Mouse (Mus musculus) B cell, adult 2 months (primary cell): ENCODE results near the gene Angptl7.

Experiments
- DNase-seq, 2 experiments: peaks; one replicate each; pipeline ENCODE4 v3.0.0; 2022

Gene Angptl7

GRCm38 (mm10) chr4:148500410-148500867 is at the start of gene Angptl7:
Gene Angptl7 (minus strand): TSS chr4:148500460.
- no peak for DNase-seq

DNA sequence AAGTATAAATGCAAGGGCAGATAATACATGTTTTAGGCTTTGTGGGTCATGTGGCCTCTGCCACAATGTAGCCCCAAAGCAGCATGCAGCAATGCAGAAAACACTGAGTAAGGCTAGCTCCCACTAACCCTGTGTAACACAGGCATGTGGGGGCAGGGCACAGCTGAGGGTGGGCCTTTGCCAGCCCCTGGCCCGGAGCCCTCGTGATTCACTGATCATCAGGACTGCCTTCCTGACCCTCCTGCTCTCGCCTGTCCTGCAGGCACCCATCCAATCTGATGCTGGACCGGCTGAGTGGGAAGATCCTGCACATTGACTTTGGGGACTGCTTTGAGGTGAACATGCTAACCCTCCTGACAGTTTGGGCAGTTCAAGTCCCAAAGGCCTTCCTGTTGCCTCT is 48.8 kb upstream of the Angptl7 start:
- DNase-seq, result no peak

DNA sequence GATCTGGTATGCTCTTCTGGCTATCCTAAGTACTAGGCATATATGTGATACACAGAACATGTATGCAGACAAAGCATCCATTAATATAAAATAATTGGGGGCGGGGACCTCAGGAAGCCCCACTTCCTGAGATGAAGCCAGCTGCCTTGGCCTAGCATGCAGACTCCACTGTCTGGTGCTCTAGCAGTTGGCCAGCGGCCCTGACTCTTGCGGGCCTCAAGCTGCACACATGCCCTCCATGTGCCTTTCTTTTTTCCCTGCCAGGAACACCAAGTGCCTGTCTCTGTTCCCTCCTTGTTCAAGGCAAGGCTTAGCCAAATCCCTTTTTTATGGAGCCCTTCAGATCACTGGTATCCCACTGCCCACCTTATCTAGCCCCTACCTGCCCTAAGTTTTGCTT is 35.6 kb upstream of the Angptl7 start:
- DNase-seq, result no peak

GRCm38 (mm10) chr4:148533613-148534328 is 33.5 kb upstream of the Angptl7 start:
- no peak for DNase-seq

DNA sequence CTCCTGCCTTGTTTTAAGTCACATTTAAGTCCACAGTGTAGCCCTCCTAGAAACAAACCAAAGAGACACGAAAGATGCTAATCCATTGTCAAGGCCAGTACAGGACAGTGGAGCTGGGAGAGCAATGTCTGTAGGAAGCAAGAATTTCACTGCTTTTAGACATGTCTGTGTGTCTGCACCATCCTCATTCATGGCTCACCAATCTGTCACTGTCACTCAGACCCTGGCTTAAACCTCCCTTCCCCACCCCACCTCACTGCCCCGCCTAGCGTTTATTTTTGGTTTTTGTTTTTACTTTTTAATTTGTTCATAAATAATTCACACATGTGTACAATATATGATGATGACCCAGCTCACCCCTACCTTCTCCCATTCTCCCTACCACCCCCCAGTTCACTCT is 32.3 kb upstream of the Angptl7 start:
- DNase-seq, result no peak

GRCm38 (mm10) chr4:148531341-148531740 is 31.1 kb upstream of the Angptl7 start:
- no peak for DNase-seq

DNA sequence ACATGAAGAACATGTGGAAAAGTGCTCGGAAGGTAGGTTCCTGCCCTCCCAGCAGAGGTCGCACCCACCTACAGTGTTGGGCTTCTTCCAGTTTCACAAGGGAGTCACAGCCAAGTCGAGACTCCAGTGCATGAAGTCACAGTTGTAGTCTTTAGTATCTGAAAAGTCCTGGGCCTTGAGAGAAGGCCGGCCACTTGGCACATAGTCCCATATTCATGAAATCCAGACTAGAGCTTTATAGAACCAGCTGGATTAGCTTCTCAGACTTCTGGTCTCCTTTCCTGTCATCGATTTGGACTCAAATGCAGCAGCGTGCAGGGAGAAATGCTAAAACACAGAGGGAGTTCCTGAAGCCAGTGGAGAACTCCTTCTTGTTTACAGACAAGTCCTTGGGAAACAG is 30.5 kb upstream of the Angptl7 start:
- DNase-seq, result no peak

GRCm38 (mm10) chr4:148530351-148530750 is 30.1 kb upstream of the Angptl7 start:
- no peak for DNase-seq

DNA sequence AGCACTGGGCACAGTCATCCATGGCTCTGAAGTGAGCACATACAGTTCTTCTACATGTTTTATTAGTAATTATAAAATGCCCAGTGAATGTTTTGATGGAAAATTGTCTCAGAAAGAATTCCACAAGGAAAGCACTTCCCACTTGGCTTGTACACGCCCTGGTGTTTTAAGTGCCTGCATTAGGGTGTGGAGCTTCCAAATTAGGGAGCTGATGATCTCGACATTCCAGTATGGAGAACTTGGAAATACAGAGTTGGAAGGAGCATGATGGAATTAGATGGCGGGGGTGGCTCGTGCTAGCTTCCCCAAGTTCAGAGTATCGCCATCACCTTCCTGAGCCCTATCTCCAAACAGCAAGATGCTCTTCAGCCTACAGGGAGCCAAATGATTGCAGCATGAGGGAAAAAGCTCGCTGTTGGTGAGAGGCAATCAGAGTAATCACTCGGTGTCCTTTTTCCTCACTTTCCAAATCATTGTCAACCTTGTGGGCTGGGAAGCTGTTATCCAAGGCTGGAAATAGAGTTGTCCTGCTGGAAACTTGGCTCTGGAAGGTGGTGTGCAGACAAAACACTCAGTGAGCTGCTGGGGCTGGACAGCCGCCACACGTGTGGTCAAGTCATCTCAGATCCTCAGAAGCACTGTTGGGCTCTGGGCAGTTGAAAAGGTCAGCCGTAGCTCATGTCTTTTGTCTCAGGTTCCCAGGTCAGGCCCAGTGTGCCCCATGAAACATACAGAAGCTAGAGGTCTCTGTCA is 27.1 kb upstream of the Angptl7 start:
- no peak for DNase-seq

GRCm38 (mm10) chr4:148523538-148523937 is 23.3 kb upstream of the Angptl7 start:
- DNase-seq, result no peak

- DNase-seq, result no peak
Measured at GRCm38 (mm10) chr4:148518235-148518795, 18.1 kb upstream of the Angptl7 start.

- DNase-seq, result no peak
Measured at GRCm38 (mm10) chr4:148517809-148518208, 17.5 kb upstream of the Angptl7 start.

DNA sequence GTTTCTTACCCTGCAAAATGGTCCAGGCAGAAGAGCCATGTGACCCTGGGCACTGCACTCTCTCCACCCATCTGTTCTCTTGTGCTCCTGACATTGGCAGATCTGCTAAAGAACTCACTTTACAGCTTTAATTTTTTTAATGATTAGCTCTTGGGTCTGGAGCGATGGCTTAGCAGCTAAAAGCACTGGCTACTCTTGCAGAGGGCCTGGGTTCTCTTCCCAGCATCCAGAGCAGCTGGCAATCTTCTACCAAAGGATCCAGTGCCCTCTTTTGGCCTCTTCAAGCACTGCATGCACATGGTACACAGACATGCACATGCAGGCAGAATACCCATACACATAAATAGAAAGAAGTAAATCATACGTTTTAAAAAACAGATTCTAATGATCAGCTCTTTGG is 15.1 kb upstream of the Angptl7 start:
- DNase-seq, result peak; percentile 5 to 14

- DNase-seq, result no peak
Measured at GRCm38 (mm10) chr4:148513021-148513559, 12.8 kb upstream of the Angptl7 start.

- DNase-seq, result no peak
Measured at GRCm38 (mm10) chr4:148511334-148511733, 11.1 kb upstream of the Angptl7 start.

DNA sequence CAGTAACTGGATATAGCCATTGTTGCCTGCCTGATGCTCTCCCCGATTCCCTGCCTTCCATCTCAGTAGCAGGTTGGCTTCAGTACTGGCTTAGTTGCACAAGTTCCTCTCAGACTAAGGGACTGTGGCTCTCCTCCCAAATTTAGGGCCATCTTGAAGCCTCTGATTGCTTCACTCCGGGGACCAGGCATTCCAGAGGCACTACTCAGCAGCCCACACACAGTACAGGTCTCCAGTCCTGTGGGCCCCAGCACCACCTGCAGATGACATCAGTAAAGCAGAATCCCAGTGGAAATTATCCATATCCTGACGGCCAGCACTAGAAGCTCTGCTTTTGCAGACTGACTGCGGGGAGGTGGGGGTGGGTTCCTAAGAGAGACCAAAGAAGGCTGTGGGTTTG is 10.4 kb upstream of the Angptl7 start:
- no peak for DNase-seq

- DNase-seq, result no peak
Measured at GRCm38 (mm10) chr4:148509450-148510084, 9.3 kb upstream of the Angptl7 start.

DNA sequence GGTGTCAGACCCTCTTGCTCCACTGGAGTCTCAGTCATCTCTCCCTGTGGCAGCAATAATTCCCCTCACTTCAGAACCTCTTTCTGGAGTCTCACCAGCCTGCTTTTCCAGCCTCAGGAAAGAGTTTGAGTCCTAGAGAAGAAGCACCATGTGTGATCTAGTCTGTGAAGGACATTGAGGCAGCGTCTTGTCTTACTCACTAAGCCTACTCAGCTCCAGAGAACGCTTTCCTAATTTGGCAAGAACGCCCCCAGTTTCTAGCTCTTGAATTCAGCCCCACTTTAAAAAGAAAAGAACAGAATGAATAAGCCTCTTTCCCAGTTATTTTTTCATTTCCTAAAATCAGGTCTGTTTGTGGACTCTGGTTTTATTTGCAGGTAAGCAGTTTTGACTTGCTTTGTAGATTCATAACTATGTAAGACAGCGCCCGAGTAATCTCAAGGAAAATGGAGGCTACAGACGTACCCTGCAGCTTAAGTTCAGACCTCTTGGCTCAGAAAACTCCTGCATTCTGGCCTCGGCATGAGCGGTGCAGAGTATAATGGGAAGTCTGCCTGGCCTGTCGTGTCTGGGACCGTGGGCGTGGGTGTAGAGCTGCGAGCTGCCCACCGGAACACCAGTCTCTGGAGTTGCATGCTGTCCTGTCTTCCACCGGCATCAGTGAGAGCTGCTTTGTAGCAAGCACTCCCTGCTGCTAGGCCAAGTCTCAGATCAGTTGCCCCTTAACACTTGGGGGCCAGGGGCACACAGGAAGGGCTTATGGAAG is 8.0 kb upstream of the Angptl7 start:
- no peak for DNase-seq

DNA sequence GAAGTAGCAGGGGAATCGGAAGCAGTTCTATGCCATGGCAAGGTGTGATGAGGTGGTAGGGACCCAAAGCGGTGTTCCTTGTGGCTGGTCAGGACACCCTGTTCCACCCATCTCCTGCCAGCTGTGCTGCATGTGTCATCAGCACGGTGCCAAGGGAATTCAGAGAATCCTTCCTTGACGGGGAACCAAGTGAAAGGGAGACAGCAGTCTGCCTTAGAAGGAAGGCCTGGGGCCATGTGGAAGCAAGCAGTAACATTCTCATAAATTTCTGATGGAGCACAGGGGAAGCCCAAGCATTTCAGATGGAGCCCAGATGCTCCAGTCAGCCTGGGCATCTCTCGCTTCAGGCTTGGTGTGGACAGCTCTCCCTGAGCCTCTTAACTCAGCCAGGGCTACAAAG is 7.3 kb upstream of the Angptl7 start:
- DNase-seq, result no peak

- no peak for DNase-seq
Measured at GRCm38 (mm10) chr4:148504497-148504959, 4.3 kb upstream of the Angptl7 start.

GRCm38 (mm10) chr4:148495874-148496689 is 4.2 kb downstream of the Angptl7 start:
- DNase-seq, result no peak
